Mouse (Mus musculus) lung, postnatal 0 days (tissue): ENCODE data around the gene Gm5269.

Source experiments
- CTCF ChIP-seq: IDR thresholded peaks from 2 replicates; pipeline ENCODE4 v1.5.1; 2016; ENCODE audit warnings: antibody characterized with exemption, mild to moderate bottlenecking
- EP300 ChIP-seq: IDR thresholded peaks from 2 replicates; pipeline ENCODE4 v1.6.1; 2016; ENCODE audit warnings: antibody characterized with exemption, mild to moderate bottlenecking, control low read depth

- TF ChIP-seq EP300 (no peak), CTCF (no peak)
These were observed 33.2 kb upstream of the Gm5269 start for GRCm38 (mm10) chr1:45923306-45923705.
